Mouse (Mus musculus): ENCODE measurements around the gene Slfn2. TPM values are rescaled to one million over a fixed set of nuclear protein-coding genes. Genes with fewer than 3 reads are reported as not detected.
A peak's percentile ranks its signal among the peaks of the same experiment; 100 is the strongest.

Slfn2 gene
- polyA plus RNA-seq, 1 experiment = not detected

- Histone ChIP-seq H3K9ac (ENCODE audit: low read depth, poor library complexity, severe bottlenecking) (peak overlapping the region; percentile 63), H3K27ac (ENCODE audit: insufficient read depth, low read length) (no peak overlapping the region), H3K4me1 (ENCODE audit: control insufficient read depth, insufficient read depth, low read length) (no peaks in the 10 kb centered on the region), H3K9me3 (replicated peaks; ENCODE audit: control insufficient read depth, insufficient read depth, low read length, poor library complexity, severe bottlenecking) (no peaks in the 10 kb centered on the region), H3K27me3 (ENCODE audit: control insufficient read depth, insufficient read depth, low read length, poor library complexity, severe bottlenecking) (no peaks in the 10 kb centered on the region), H3K4me3 (ENCODE audit: low read depth, low read length) (peak overlapping the region; percentile 74), H3K36me3 (ENCODE audit: control insufficient read depth, insufficient read depth, low read length, poor library complexity, severe bottlenecking) (no peaks in the 10 kb centered on the region)
- TF ChIP-seq EP300 (IDR thresholded peaks at IDR 0.05; ENCODE audit: insufficient read depth, low read depth, low read length) (no peak), CTCF (IDR thresholded peaks at IDR 0.05; ENCODE audit: low read depth, low read length) (no peak)
Observed at GRCm38 (mm10) chr11:83039796-83040195, 25.1 kb upstream of the Slfn2 start.

GRCm38 (mm10) chr11:83040325-83040724 is 24.6 kb upstream of the Slfn2 start:
- H3K9me3 ChIP-seq (replicated peaks; ENCODE audit: control insufficient read depth, insufficient read depth, low read length, poor library complexity, severe bottlenecking) = no peaks in the 10 kb centered on the region
- H3K27me3 ChIP-seq (ENCODE audit: control insufficient read depth, insufficient read depth, low read length, poor library complexity, severe bottlenecking) = no peaks in the 10 kb centered on the region
- H3K36me3 ChIP-seq (ENCODE audit: control insufficient read depth, insufficient read depth, low read length, poor library complexity, severe bottlenecking) = no peaks in the 10 kb centered on the region
- peak overlapping the region; percentile 74 for H3K4me3 ChIP-seq (ENCODE audit: low read depth, low read length)
- H3K4me1 ChIP-seq (ENCODE audit: control insufficient read depth, insufficient read depth, low read length) = no peaks in the 10 kb centered on the region
- H3K27ac ChIP-seq (ENCODE audit: insufficient read depth, low read length) = no peak overlapping the region
- no peak for TF ChIP-seq POLR2A (IDR thresholded peaks at IDR 0.05; ENCODE audit: insufficient read depth, low read length)
- no peak for TF ChIP-seq EP300 (IDR thresholded peaks at IDR 0.05; ENCODE audit: insufficient read depth, low read depth, low read length)
- TF ChIP-seq CTCF (IDR thresholded peaks at IDR 0.05; ENCODE audit: low read depth, low read length) = no peak
- no peak overlapping the region for H3K9ac ChIP-seq (ENCODE audit: low read depth, poor library complexity, severe bottlenecking)

GRCm38 (mm10) chr11:83041000-83041399 is 23.9 kb upstream of the Slfn2 start:
- H3K27me3 ChIP-seq (ENCODE audit: control insufficient read depth, insufficient read depth, low read length, poor library complexity, severe bottlenecking) = no peaks in the 10 kb centered on the region
- no peaks in the 10 kb centered on the region for H3K9me3 ChIP-seq (replicated peaks; ENCODE audit: control insufficient read depth, insufficient read depth, low read length, poor library complexity, severe bottlenecking)
- no peak overlapping the region for H3K9ac ChIP-seq (ENCODE audit: low read depth, poor library complexity, severe bottlenecking)
- no peaks in the 10 kb centered on the region for H3K4me1 ChIP-seq (ENCODE audit: control insufficient read depth, insufficient read depth, low read length)
- TF ChIP-seq EP300 (IDR thresholded peaks at IDR 0.05; ENCODE audit: insufficient read depth, low read depth, low read length) = no peak
- no peak for TF ChIP-seq CTCF (IDR thresholded peaks at IDR 0.05; ENCODE audit: low read depth, low read length)
- TF ChIP-seq POLR2A (IDR thresholded peaks at IDR 0.05; ENCODE audit: insufficient read depth, low read length) = no peak
- no peaks in the 10 kb centered on the region for H3K36me3 ChIP-seq (ENCODE audit: control insufficient read depth, insufficient read depth, low read length, poor library complexity, severe bottlenecking)
- H3K4me3 ChIP-seq (ENCODE audit: low read depth, low read length) = no peak overlapping the region
- H3K27ac ChIP-seq (ENCODE audit: insufficient read depth, low read length) = no peak overlapping the region

DNA sequence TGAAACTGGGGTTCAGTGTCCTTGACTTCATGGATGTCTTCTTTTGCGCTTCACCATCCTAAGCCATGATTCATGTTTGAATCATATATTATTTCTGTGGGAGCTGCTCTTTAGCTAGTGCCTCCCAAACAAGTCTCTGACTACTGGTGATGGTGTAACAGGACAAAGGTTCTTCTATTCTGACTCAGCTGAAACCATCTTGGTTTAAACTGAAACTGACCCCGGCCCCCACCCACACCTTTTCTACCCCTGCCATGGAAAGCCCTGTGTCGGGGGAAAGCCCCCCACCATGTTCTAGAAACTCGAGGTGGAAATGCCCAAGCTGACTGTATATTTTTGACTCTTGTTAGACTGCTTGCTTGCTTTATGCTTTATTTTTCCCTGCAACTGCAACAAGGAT is 21.0 kb upstream of the Slfn2 start:
- TF ChIP-seq POLR2A (IDR thresholded peaks at IDR 0.05; ENCODE audit: insufficient read depth, low read length) = no peak
- TF ChIP-seq EP300 (IDR thresholded peaks at IDR 0.05; ENCODE audit: insufficient read depth, low read depth, low read length) = no peak
- no peak for TF ChIP-seq CTCF (IDR thresholded peaks at IDR 0.05; ENCODE audit: low read depth, low read length)
- Histone ChIP-seq H3K4me3 (ENCODE audit: low read depth, low read length) (no peak overlapping the region), H3K9ac (ENCODE audit: low read depth, poor library complexity, severe bottlenecking) (no peak overlapping the region), H3K36me3 (ENCODE audit: control insufficient read depth, insufficient read depth, low read length, poor library complexity, severe bottlenecking) (no peaks in the 10 kb centered on the region), H3K27me3 (ENCODE audit: control insufficient read depth, insufficient read depth, low read length, poor library complexity, severe bottlenecking) (no peaks in the 10 kb centered on the region), H3K27ac (ENCODE audit: insufficient read depth, low read length) (no peak overlapping the region), H3K9me3 (replicated peaks; ENCODE audit: control insufficient read depth, insufficient read depth, low read length, poor library complexity, severe bottlenecking) (no peaks in the 10 kb centered on the region), H3K4me1 (ENCODE audit: control insufficient read depth, insufficient read depth, low read length) (no peaks in the 10 kb centered on the region)

GRCm38 (mm10) chr11:83045642-83046041 is 19.3 kb upstream of the Slfn2 start:
- H3K4me3 ChIP-seq (ENCODE audit: low read depth, low read length) = no peak overlapping the region
- no peak overlapping the region for H3K9ac ChIP-seq (ENCODE audit: low read depth, poor library complexity, severe bottlenecking)
- no peak overlapping the region for H3K27ac ChIP-seq (ENCODE audit: insufficient read depth, low read length)
- no peaks in the 10 kb centered on the region for H3K36me3 ChIP-seq (ENCODE audit: control insufficient read depth, insufficient read depth, low read length, poor library complexity, severe bottlenecking)
- no peaks in the 10 kb centered on the region for H3K4me1 ChIP-seq (ENCODE audit: control insufficient read depth, insufficient read depth, low read length)
- no peaks in the 10 kb centered on the region for H3K27me3 ChIP-seq (ENCODE audit: control insufficient read depth, insufficient read depth, low read length, poor library complexity, severe bottlenecking)
- TF ChIP-seq CTCF (IDR thresholded peaks at IDR 0.05; ENCODE audit: low read depth, low read length) (no peak), EP300 (IDR thresholded peaks at IDR 0.05; ENCODE audit: insufficient read depth, low read depth, low read length) (no peak), POLR2A (IDR thresholded peaks at IDR 0.05; ENCODE audit: insufficient read depth, low read length) (no peak)
- no peaks in the 10 kb centered on the region for H3K9me3 ChIP-seq (replicated peaks; ENCODE audit: control insufficient read depth, insufficient read depth, low read length, poor library complexity, severe bottlenecking)

DNA sequence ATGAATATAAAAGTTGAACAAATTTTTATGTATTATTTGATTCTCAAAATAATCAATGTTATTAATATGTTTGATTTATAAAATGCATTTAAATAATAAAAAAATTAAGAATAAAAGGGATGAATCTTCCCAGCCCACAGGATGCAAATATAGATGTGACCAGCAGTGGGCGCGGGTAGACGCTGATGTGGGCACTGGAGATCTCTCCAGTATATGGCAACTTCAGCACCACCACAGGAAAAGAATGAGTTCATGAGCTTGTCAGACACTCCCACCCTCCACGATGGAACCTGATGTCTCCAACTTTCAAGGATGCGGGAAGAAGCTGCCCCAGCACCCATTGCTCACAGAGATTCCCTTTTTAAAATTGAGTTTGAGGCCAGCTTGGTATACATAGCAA is 7.0 kb upstream of the Slfn2 start:
- Histone ChIP-seq H3K36me3 (ENCODE audit: control insufficient read depth, insufficient read depth, low read length, poor library complexity, severe bottlenecking) (no peaks in the 10 kb centered on the region), H3K9ac (ENCODE audit: low read depth, poor library complexity, severe bottlenecking) (no peak overlapping the region), H3K4me3 (ENCODE audit: low read depth, low read length) (no peak overlapping the region), H3K27ac (ENCODE audit: insufficient read depth, low read length) (no peak overlapping the region), H3K4me1 (ENCODE audit: control insufficient read depth, insufficient read depth, low read length) (no peaks in the 10 kb centered on the region), H3K27me3 (ENCODE audit: control insufficient read depth, insufficient read depth, low read length, poor library complexity, severe bottlenecking) (no peaks in the 10 kb centered on the region), H3K9me3 (replicated peaks; ENCODE audit: control insufficient read depth, insufficient read depth, low read length, poor library complexity, severe bottlenecking) (no peaks in the 10 kb centered on the region)
- TF ChIP-seq EP300 (IDR thresholded peaks at IDR 0.05; ENCODE audit: insufficient read depth, low read depth, low read length) = no peak
- peak; percentile 61 for TF ChIP-seq CTCF (IDR thresholded peaks at IDR 0.05; ENCODE audit: low read depth, low read length)
- TF ChIP-seq POLR2A (IDR thresholded peaks at IDR 0.05; ENCODE audit: insufficient read depth, low read length) = no peak
